Mouse (Mus musculus): ENCODE data around the gene Gm45808.
A peak's percentile ranks its signal among the peaks of the same experiment; 100 is the strongest.
"Not testable (repeated sequence)": the region's sequence is repeated elsewhere in the genome, so short reads cannot be mapped to it uniquely, and the experiment has no call there.

Gm45808 gene

GRCm38 (mm10) chr7:45467090-45467670, 19.4 kb downstream of the Gm45808 start:
- DNase-seq: no peak

DNA sequence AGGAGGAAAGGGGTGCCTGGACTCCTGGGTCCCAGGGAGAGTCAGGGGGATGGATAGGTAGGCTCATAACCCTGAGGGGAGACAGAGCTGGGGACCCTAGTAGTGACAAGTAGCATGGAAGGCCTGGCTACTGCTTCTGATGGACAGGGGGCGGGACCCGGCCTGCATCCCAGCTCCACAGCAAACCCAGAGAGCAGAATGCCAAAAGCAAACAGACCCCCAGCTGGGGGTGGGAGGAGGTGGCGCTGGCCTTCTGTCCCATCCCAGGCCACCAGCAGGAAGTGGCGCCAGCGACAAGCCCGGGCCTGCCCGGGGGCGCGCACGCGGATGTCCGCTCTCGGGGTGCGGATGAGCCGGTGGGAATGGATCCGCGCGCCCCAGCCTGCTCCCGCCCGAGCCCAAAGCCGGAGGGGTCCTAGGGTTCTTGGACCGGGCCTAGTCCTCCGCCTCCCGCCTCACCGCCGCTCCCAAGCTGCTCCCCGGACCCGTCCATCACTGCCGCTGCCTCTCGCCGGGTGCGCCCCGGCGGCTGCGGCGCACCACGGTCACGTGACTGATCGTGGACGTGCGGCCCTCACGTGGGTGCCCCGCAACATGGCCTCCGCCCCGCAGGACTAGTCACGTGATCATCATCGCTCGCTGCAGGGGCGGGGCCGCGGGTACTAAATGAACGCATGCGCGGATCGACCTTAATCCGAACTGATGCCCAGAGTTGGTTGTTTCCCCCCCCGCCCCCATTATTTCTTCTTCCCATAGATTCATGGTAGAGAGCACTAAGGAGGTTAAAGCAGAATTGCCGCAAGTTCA, 20.1 kb downstream of the Gm45808 start, which contains the start of gene Bax:
TSS of gene Bax (minus strand) at position 616 of the 807 bp plus-strand sequence.
- DNase-seq: peak; percentile 96

GRCm38 (mm10) chr7:45465549-45465948, 21.1 kb downstream of the Gm45808 start:
- DNase-seq: peak; percentile 38

DNA sequence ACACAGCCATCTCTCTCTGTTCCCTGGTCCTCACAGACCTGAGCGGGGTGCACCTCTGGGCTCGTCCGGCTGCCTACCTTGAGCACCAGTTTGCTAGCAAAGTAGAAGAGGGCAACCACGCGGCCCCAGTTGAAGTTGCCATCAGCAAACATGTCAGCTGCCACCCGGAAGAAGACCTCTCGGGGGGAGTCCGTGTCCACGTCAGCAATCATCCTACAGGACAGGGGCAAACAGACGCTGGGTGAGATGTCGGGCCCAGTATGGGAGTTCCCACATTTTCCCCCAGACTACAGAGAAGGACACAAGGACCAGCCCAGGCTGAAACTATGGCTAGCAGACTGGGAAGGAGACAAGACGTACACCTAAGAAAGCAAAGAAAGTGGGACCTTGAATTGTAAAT, 21.5 kb downstream of the Gm45808 start:
- DNase-seq: no peak

- no peak for DNase-seq
Observed at GRCm38 (mm10) chr7:45463987-45464778, 22.4 kb downstream of the Gm45808 start.

- not testable (repeated sequence) for DNase-seq
Observed at GRCm38 (mm10) chr7:45462868-45463267, 23.7 kb downstream of the Gm45808 start.

- no peak for DNase-seq
Observed at GRCm38 (mm10) chr7:45462325-45462724, 24.3 kb downstream of the Gm45808 start.

DNA sequence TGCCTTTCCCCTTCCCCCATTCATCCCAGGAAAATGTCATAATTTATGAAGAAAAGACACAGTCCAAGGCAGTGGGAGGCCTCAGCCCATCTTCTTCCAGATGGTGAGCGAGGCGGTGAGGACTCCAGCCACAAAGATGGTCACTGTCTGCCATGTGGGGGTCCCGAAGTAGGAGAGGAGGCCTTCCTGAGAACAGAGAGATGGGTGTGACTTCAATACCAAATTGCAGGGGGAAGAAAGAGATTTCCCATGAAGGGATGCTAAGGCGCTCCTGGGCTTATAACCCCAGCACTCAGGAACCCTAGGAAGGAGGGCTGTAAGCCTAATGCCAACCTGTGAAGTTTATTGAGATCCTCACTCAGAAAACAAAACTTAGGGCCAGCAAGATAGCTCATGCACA, 24.8 kb downstream of the Gm45808 start:
- no peak for DNase-seq

DNA sequence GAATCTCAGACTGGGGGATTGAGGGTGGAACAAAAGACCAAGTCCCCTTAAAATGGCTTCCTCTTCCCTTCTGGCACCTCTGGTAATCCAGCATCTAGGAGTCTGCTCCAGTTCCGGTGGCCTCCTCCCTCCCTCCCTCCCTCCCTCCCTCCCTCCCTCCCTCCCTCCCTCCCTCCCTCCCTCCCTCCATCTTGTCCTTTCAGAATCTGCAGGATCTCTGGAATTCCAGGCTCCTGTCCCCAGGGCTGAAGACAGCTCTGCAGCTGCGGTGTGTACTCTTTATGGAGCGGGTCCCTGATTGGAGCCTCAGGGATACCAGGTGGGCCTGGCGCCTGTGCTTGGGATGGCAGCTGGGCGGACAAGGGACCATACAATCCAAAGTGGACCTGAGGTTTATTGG, 25.3 kb downstream of the Gm45808 start:
- DNase-seq: no peak

GRCm38 (mm10) chr7:45460860-45461314, 25.7 kb downstream of the Gm45808 start:
- DNase-seq: peak; percentile 53

DNA sequence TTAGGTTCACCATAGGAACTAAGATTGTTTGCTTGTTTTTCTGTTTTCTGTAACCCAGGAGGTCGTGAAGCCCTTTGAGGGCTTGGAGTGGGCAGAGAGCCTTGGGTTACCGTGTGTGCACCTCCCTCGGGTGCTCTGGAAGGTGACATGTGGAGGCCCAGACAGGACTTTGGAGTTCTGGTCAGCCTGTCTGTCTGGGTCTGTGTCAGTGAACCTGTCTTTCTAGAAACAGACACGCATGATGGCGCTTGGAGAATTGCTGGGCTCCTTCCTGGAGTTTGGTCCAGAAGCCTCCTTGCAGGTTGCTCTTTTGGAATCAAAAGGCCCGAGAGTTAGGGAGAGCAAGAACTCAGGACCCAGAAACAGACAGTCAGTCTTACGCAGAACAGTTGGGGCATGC, 26.2 kb downstream of the Gm45808 start:
- DNase-seq: no peak

GRCm38 (mm10) chr7:45459564-45460140, 27.0 kb downstream of the Gm45808 start, which contains the start of gene Ftl1:
Gene Ftl1 (minus strand): TSS chr7:45459884.
- DNase-seq: peak; percentile 92

- peak; percentile 95 for DNase-seq
Observed at GRCm38 (mm10) chr7:45458748-45459563, 27.7 kb downstream of the Gm45808 start.

- DNase-seq: no peak
Observed at GRCm38 (mm10) chr7:45457204-45458060, 29.2 kb downstream of the Gm45808 start.

DNA sequence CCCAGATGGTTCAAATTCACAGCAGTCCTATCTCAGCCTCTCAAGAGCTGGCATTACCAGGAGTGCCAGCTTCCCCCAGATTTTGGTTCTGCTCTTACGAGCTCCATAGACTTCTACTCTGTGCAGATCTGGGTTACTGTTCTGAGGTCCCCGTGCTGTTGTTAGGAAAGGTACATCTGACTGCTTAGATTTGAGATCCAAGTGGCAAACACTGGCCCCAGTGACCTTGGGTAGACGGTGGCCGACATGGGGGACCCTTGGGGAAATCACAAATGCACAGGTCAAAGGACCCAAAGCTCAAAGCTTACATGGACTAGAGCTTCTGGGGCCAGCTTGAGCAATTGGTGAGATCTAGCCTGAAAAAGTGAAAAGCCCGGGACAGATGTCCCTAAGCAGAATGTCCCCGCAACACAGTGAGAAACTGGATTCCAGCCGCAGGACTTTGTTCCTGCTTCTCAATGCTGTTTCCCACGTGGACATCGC, 29.8 kb downstream of the Gm45808 start:
- DNase-seq: no peak

DNA sequence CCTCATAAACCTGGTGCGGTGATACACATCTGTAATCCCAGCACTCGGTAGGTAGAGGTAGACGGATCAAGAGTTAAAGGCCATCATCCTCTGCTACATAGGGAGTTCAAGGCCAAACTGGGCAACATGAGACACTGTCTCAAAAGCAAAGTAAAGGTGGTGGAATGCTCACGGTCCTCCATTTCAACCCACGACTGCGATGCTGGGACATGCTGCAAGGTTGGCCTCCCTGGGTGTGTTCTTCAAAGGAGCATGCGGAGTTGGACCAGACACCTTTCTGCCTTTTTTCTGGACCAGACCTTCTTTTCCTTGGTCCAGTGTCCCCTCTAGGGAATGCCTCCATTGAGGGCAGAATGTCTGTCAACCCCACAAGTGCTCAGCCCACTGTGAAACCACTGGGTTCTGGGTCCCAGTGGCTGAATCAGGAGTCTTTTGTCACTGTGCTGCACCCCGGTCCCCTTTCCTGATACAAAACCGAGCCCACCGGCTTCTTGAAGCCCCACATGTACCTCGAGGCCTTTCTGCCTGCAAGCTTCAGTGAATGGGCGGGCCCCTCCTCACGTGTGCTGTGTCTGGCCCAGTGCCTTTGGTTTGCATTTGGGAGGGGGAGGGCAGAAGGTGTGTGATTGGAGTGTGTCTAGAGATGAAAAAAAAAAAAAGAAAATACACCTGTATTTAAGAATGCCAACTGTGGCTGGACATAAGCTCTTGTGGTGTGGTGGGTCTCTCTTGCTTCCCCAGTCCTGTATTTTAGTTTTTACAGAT, 30.5 kb downstream of the Gm45808 start:
- DNase-seq: no peak

DNA sequence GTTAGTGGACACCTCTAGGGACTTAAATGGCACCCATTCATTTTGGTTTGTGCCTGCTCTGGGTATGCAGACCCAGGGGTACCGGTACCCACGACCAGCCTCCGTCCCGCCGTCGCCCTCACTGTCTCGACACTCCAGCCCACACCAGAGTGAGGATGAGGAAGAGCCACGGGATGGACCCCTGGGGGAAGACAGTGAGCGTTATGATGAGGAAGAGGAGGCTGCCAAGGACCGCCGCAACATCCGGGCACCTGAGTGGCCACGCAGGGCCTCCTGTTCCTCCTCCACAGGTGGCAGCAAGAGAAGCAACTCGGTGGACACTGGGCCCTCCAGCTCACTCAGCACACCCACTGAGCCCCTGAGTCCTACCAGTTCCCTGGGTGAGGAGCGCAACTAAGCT, 31.6 kb downstream of the Gm45808 start:
- DNase-seq: no peak

- peak; percentile 93 for DNase-seq
Observed at GRCm38 (mm10) chr7:45451344-45451982, 35.1 kb downstream of the Gm45808 start.

DNA sequence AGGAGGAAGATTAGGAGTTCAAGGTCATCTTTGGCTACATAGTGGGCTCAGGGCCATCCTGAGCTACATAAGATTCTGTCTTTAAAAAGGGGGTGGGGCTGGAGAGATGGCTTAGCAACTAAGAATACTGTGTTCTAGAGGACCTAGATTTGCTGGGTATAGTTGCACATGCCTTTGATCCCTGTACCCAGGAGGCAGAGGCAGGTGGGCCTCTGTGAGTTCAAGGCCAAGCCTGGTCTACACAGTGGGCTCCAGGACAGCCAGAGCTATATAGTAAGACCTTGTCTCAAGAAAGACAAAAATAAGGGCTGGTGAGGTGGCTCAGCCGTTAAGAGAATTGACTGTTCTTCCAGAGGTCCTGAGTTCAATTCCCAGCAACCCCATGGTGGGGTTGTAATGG, 36.6 kb downstream of the Gm45808 start:
- DNase-seq: no peak

All from thymus, postnatal 4 days (tissue).